Mouse (Mus musculus) limb, embryonic 13.5 days (tissue): Measurements from ENCODE around the gene Slc5a5. TPM values are rescaled to one million over a fixed set of nuclear protein-coding genes. Genes with fewer than 3 reads are reported as not detected.

Experiments
- ATAC-seq: fragments of 200-750 bp; cut with Nextera tagmentation; 2 replicates; pipeline ENCODE4 v1.8.0; 2017; ENCODE audit warnings: low read depth, moderate number of reproducible peaks, moderate TSS enrichment; ENCODE audit not compliant: low FRiP score
- H3K27ac ChIP-seq: fragments of 300-500 bp; sonication (generic); 2 replicates; pipeline ENCODE4 v1.5.1; 2015; ENCODE audit warnings: inconsistent platforms, mild to moderate bottlenecking, moderate library complexity
- H3K27me3 ChIP-seq: fragments of 300-500 bp; sonication (generic); 2 replicates; pipeline ENCODE4 v1.6.1; 2015; ENCODE audit warnings: mild to moderate bottlenecking, inconsistent platforms
- H3K36me3 ChIP-seq: fragments of 300-500 bp; sonication (generic); 2 replicates; pipeline ENCODE4 v1.6.1; 2015; ENCODE audit warnings: inconsistent platforms, mild to moderate bottlenecking, moderate library complexity
- H3K4me1 ChIP-seq: fragments of 300-500 bp; sonication (generic); 2 replicates; pipeline ENCODE4 v1.6.1; 2015; ENCODE audit warnings: inconsistent platforms
- H3K4me2 ChIP-seq: fragments of 300-500 bp; sonication (generic); replicated peaks from 2 replicates; pipeline ENCODE4 v1.6.1; 2015; ENCODE audit warnings: inconsistent platforms, mild to moderate bottlenecking, moderate library complexity
- H3K4me3 ChIP-seq: fragments of 300-500 bp; sonication (generic); 2 replicates; pipeline ENCODE4 v1.5.1; 2015; ENCODE audit warnings: moderate library complexity, mild to moderate bottlenecking, inconsistent platforms
- H3K9ac ChIP-seq: fragments of 300-500 bp; sonication (generic); 2 replicates; pipeline ENCODE4 v1.6.1; 2015; ENCODE audit warnings: mild to moderate bottlenecking, inconsistent platforms
- H3K9me3 ChIP-seq: fragments of 300-500 bp; sonication (generic); 2 replicates; pipeline ENCODE4 v1.6.1; 2016; ENCODE audit warnings: inconsistent platforms
- WGBS: fragments of 180-500 bp; shearing (Covaris S2); methylation state at CpG from one replicate; pipeline ENCODE4 v1.1.7; 2015; 5-methylcytosine and 5-hydroxymethylcytosine counted together
- polyA plus RNA-seq: library from polyadenylated mRNA; unstranded; fragments of >200 nt; fragmentation: Nextera tagmentation; extraction: Ambion mirVana; gene quantifications from 2 replicates; pipeline ENCODE4 v1.2.1, GENCODE M21; 2015

Gene Slc5a5
- 0.39 and 0.45 TPM in 2 replicates for polyA plus RNA-seq

DNA sequence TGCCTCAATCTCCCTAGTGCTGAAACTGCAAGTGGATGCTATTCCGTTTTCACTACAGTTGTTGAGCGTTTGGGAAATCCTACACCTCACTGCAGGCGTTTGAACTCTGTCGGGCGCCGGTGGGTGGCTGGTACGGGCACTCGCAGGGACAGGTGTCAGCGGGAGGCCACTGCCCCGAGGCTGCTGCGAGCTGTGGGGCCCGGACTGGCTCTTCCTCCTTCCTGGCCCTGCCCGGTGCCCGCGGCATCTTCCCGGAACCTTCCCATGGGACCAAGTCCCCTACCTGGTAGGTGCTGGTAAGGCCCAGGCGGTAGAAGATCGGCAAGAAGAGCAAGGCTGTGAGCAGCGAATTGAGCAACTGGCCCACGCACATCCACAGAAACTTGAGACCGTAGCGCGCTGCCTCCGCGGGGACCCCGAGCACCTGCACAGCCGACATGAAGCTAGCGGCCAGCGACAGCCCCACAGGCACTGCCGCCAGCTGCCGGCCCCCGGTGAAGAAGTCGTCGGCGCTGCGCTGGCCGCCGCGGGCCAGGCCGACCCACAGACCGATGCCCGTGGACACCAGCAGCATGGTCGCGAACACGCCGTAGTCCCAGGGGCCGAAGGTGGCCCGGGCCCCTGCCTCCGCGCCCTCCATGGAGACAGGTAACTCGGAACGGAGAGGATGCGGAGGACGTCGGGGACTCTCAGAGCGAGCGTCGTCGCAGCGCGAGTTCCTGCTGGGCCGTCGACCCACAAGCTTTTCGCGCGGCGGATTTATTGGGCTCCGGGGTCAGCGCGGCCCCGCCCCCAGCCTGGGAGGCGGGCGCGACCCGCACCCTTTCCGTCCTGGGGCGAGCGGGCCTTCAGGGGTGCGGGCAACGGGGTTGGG, at the start of gene Slc5a5:
Slc5a5 (minus strand) TSS at position 736 of the 874 bp plus-strand sequence.
- Histone ChIP-seq H3K4me1 (peaks cover 33% of the 10 kb centered on the region), H3K4me2 (peak within 1 kb of the TSS; percentile 66), H3K9me3 (peaks cover 3% of the 10 kb centered on the region; the same call in 1 of the 2 replicates), H3K27ac (no peak within 1 kb of the TSS), H3K4me3 (peak within 1 kb of the TSS; percentile 40), H3K9ac (peak within 1 kb of the TSS; percentile 62), H3K27me3 (peaks cover 67% of the 10 kb centered on the region), H3K36me3 (peaks cover 33% of the 10 kb centered on the region)
- no peak for ATAC-seq
- 1% methylated on average over 80 of the region's 80 CpGs for WGBS

DNA sequence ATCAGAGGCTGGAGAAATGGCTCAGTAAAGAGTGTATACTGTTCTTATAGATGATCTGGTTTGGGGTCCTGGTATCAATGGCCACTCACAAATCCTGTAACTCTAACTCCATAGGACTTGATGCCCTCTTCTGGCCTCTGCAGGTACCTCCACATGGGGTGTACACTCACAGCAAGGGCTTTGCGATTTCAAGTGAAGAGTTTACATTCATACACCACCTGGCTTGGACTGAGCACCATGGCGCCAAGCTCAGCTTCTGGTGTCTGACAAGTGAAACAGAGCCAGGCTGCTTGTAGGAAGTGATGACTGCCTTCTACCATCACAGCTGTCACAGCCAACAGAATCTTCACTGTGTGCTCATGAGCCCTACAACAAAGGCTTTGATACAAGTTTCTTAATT, 48.9 kb upstream of the Slc5a5 start:
- no peak for ATAC-seq
- H3K4me3 ChIP-seq = no peak overlapping the region
- no peaks in the 10 kb centered on the region for H3K4me1 ChIP-seq
- H3K9ac ChIP-seq = no peak overlapping the region
- no peak overlapping the region for H3K4me2 ChIP-seq
- no peak overlapping the region for H3K27ac ChIP-seq
- no peaks in the 10 kb centered on the region for H3K27me3 ChIP-seq
- H3K9me3 ChIP-seq = no peaks in the 10 kb centered on the region
- 64% methylated on average over 2 of the region's 2 CpGs for WGBS
- no peaks in the 10 kb centered on the region for H3K36me3 ChIP-seq

DNA sequence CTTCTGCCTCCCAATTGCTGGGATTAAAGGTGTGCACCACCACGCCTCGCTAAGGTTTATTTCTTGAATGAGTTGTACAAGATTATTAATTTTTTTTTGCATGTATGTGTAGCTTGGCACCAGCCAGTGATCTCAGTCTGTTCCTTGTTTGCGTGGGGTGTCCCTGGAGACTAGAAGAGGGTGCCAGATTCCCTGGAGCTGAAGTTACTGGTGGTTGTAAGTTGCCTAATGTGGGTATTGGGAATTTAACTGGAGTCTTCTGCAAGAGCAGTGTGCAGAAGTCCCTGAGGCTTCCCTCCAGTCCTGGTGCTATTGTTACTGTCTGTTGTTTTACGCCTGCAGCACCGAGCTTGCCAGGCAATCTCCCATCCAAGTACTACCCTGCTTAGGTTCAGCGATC, 44.6 kb upstream of the Slc5a5 start:
- Histone ChIP-seq H3K4me3 (no peak overlapping the region), H3K36me3 (no peaks in the 10 kb centered on the region), H3K9me3 (no peaks in the 10 kb centered on the region), H3K9ac (no peak overlapping the region), H3K27me3 (no peaks in the 10 kb centered on the region), H3K4me1 (no peaks in the 10 kb centered on the region), H3K4me2 (no peak overlapping the region), H3K27ac (no peak overlapping the region)
- no peak for ATAC-seq
- WGBS = 82% methylated on average over 6 of the region's 6 CpGs

DNA sequence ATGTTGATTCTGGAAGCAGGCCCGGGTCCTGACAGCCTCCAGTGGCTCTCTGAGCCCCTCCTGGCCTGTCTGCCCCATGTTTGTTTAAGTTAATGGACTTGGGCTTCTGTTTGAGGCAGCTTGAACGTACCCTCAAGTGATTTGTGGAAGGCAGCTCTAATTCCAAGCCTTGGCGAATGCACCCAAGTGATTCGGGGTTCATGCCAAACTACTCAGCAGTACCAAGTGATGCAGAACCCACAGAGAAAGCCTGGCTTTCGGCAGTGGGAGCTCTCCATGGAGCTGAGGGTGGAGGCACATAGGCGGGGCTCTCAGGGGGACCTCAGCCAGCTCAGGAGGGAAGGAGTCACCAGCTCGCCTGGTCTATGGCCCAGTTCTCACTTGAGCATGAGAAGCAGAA, 42.2 kb upstream of the Slc5a5 start:
- no peak overlapping the region for H3K27ac ChIP-seq
- 61% methylated on average over 7 of the region's 7 CpGs for WGBS

DNA sequence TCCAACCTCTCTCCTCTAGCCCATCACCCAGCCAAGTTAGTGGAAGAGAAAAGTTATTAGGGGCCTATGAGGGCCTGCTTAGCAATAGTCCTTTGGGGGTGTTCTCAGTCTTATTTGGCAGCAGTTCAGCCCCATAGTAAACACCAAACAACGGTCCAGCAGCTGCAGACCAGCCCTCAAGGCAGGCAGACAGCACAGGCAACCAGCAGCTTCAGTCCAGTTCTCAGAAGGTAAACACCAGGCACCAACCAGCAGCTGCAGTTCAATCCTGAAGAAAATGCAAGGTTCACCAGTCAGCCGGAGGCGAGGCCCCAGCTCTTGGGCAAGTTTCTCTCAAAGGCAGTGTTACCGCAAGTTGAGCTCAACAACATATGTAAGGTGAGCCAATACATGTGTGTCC, 40.5 kb upstream of the Slc5a5 start:
- H3K4me3 ChIP-seq = no peak overlapping the region
- no peak overlapping the region for H3K9ac ChIP-seq
- H3K36me3 ChIP-seq = peaks cover 5% of the 10 kb centered on the region; the same call in 1 of the 2 replicates
- WGBS = 77% methylated on average over 4 of the region's 4 CpGs
- no peaks in the 10 kb centered on the region for H3K4me1 ChIP-seq
- no peak for ATAC-seq
- no peak overlapping the region for H3K4me2 ChIP-seq
- H3K9me3 ChIP-seq = no peaks in the 10 kb centered on the region
- no peaks in the 10 kb centered on the region for H3K27me3 ChIP-seq
- no peak overlapping the region for H3K27ac ChIP-seq

More for the DNA sequence above, 42.2 kb upstream of the Slc5a5 start:
- Histone ChIP-seq H3K4me3 (no peak overlapping the region), H3K9me3 (no peaks in the 10 kb centered on the region), H3K27me3 (no peaks in the 10 kb centered on the region), H3K9ac (no peak overlapping the region), H3K4me1 (no peaks in the 10 kb centered on the region), H3K36me3 (peaks cover 5% of the 10 kb centered on the region; the same call in 1 of the 2 replicates), H3K4me2 (no peak overlapping the region)
- no peak for ATAC-seq

DNA sequence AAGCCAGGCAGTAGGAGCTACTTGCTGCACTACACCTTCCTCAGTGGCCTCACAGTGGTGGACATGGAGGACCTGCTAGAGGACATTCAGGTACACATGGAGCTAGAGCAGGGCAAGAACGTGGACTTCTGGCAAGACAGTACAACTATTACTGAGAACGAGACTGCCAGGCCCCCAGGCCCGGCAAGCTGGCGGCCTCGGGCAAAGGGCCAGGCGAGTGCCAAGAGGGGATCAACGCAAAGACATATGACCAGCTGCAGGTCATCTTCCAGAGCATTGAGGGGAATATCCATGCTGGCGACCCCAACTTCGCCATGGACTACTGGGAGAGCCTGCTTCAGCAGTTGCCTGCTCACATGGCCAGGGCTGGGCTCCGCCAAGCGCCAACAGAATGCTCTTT, 39.2 kb upstream of the Slc5a5 start:
- Histone ChIP-seq H3K4me1 (no peaks in the 10 kb centered on the region), H3K36me3 (peaks cover 5% of the 10 kb centered on the region; the same call in 1 of the 2 replicates), H3K27ac (no peak overlapping the region), H3K27me3 (no peaks in the 10 kb centered on the region), H3K4me2 (no peak overlapping the region), H3K9ac (no peak overlapping the region), H3K4me3 (no peak overlapping the region), H3K9me3 (no peaks in the 10 kb centered on the region)
- no peak for ATAC-seq
- 90% methylated on average over 11 of the region's 11 CpGs for WGBS

DNA sequence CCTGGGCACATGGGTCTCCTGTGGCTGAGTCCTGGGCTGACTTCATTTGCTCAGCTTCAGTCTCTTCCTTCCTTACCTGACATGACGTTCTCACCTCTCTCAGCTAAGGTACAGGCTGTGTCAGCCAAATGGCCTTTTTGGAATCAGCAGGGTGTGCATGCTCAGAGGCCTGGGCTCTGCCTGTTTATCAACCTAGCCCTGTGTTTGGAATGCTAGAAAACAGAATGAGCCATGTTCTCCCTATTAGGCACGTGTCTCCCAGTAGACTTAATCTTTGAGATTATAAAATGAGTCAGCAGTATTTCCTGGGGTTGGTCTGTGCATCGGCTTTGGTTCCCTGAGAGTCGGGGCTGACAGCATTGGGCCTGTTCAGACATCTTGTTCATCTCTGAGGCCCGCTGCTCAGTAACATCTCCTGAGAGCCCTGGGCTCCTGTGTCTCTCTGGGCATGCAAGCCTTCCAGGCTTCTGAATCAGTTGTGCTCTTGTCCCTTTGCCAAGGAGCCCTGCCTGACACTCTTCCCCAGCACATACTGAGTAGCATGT, 36.3 kb upstream of the Slc5a5 start:
- H3K9ac ChIP-seq = no peak overlapping the region
- 79% methylated on average over 5 of the region's 5 CpGs for WGBS
- no peak for ATAC-seq
- H3K4me3 ChIP-seq = no peak overlapping the region
- no peaks in the 10 kb centered on the region for H3K9me3 ChIP-seq
- H3K27ac ChIP-seq = no peak overlapping the region
- H3K4me2 ChIP-seq = no peak overlapping the region
- H3K4me1 ChIP-seq = no peaks in the 10 kb centered on the region
- H3K27me3 ChIP-seq = no peaks in the 10 kb centered on the region
- peaks cover 6% of the 10 kb centered on the region; the same call in 1 of the 2 replicates for H3K36me3 ChIP-seq

DNA sequence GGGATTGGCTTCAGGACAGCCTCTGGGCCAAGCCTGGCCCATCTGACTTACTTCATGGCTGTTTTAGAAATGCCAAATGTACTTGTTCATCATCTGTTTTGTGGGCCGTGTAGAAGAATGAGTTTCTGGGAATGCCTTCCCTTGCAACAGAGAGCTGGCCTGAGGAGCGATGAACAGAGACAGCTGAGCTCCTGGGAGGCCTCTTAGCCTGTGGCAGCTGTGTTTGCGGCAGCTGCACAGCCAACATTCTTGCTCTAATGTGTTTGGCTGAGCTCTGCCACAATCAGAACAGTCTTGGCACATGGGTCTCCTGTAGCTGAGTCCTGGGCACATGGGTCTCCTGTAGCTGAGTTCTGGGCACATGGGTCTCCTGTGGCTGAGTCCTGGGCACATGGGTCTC, 35.5 kb upstream of the Slc5a5 start:
- Histone ChIP-seq H3K4me2 (no peak overlapping the region), H3K4me1 (no peaks in the 10 kb centered on the region), H3K27ac (no peak overlapping the region), H3K9ac (no peak overlapping the region), H3K36me3 (peaks cover 13% of the 10 kb centered on the region; the same call in 1 of the 2 replicates), H3K4me3 (no peak overlapping the region), H3K27me3 (no peaks in the 10 kb centered on the region), H3K9me3 (no peaks in the 10 kb centered on the region)
- WGBS = 87% methylated on average over 3 of the region's 3 CpGs
- ATAC-seq = peak; percentile 58

DNA sequence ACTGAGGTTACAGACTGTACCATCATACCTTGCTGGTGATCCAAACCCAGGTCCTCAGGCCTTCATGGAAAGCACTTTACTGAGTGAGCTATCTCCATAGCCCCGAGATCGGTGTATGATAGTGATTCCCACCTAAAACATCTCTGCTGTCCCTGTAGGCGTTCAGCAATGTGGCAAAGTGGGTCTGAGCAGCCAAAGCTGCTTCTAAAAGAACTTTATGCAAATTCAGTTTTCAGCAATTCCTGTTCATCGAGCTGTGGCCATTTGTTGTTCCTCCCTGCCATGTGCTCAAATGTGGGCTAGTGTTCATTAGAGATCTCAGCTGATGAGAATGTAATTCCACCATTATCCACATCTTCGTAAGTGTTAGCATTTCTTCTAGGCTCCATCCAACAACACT, 33.8 kb upstream of the Slc5a5 start:
- ATAC-seq = no peak
- H3K9ac ChIP-seq = no peak overlapping the region
- no peak overlapping the region for H3K27ac ChIP-seq
- H3K4me1 ChIP-seq = no peaks in the 10 kb centered on the region
- no peak overlapping the region for H3K4me3 ChIP-seq
- 89% methylated on average over 5 of the region's 5 CpGs for WGBS
- peaks cover 19% of the 10 kb centered on the region; the same call in 1 of the 2 replicates for H3K36me3 ChIP-seq
- no peak overlapping the region for H3K4me2 ChIP-seq
- H3K27me3 ChIP-seq = no peaks in the 10 kb centered on the region
- no peaks in the 10 kb centered on the region for H3K9me3 ChIP-seq

DNA sequence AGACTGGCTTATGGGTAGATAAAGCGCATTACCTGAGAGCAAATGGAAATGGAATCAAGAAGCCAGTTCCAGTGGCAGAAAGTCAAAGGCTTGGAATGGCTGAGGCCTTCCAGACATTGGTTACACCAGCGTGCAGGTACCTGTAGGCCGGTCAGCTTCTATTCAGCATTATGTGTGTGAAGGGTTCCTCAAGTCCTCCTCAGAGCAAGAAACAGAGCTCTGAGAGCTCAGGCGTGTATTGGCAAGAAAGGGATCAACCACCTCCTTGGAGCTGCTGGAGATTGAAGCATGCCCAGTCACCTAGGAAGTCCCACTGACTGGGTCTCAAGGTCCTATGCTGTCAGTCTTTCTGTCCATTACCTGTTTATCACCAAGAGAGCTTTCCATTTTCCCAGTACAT, 33.2 kb upstream of the Slc5a5 start:
- no peak overlapping the region for H3K4me3 ChIP-seq
- no peak overlapping the region for H3K27ac ChIP-seq
- ATAC-seq = no peak
- H3K4me1 ChIP-seq = no peaks in the 10 kb centered on the region
- no peaks in the 10 kb centered on the region for H3K27me3 ChIP-seq
- peaks cover 24% of the 10 kb centered on the region for H3K36me3 ChIP-seq
- no peaks in the 10 kb centered on the region for H3K9me3 ChIP-seq
- WGBS = 90% methylated on average over 4 of the region's 4 CpGs
- no peak overlapping the region for H3K4me2 ChIP-seq
- no peak overlapping the region for H3K9ac ChIP-seq

DNA sequence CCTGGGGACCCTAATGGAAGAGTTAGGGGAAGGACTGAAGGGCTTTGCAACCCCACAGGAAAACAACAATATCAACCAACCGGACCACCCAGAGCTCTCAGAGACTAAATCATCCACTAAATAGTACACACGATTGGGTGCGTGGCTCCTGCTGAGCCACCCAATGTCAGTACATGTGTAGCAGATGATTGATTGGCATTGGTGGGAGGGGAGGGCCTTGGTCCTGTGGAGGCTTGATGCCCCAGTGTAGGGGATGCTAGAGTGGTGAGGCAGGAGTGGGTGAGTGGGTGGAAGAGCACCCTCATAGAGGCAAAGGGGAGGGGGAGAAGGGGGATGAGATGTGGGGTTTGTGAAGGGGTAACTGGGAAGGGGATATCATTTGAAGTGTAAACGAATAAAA, 31.6 kb upstream of the Slc5a5 start:
- 81% methylated on average over 4 of the region's 4 CpGs for WGBS
- H3K27ac ChIP-seq = no peak overlapping the region
- no peak overlapping the region for H3K4me2 ChIP-seq
- ATAC-seq = no peak
- H3K4me3 ChIP-seq = no peak overlapping the region
- no peaks in the 10 kb centered on the region for H3K4me1 ChIP-seq
- no peaks in the 10 kb centered on the region for H3K9me3 ChIP-seq
- peaks cover 31% of the 10 kb centered on the region for H3K36me3 ChIP-seq
- no peak overlapping the region for H3K9ac ChIP-seq
- H3K27me3 ChIP-seq = no peaks in the 10 kb centered on the region

DNA sequence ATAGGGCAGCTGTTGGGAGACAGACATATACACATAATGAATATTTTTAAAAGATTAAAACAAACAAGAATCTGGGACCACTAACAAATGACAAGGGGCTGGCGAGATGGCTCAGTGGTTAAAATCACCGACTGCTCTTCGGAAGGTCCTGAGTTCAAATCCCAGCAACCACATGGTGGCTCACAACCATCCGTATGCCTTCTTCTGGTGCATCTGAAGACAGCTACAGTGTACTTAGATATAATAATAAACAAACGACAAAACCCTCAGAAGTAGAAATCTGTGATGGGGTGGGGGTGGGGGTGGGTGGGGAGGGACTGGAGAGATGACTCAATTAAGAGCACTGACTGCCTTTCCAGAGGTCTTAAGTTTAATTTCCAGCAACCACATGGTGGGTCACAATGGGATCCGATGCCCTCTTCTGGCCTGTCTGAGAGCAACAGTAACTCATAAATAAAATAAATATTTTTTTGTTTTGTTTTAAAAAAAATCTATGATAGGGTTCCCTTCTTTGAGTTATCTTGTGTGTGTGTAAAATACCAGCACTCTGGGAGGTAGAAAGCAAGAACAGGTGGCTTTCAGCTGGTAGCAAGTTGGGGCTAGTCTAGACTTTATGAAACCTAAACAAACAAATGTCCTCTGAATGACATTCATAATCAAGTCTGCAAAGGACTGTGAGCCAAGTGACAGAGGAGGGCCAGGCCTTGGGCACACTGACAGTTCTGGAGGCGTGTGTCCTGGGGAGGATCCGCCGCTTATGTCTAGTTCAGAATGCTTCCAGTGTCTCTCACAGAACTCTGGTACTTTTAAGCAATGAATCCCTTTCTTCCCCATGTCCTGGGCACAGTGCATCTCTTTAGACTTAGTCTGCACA, 27.7 kb upstream of the Slc5a5 start:
- 93% methylated on average over 9 of the region's 9 CpGs for WGBS
- Histone ChIP-seq H3K36me3 (peaks cover 70% of the 10 kb centered on the region), H3K4me2 (no peak overlapping the region), H3K9me3 (no peaks in the 10 kb centered on the region), H3K9ac (no peak overlapping the region), H3K27me3 (no peaks in the 10 kb centered on the region), H3K4me3 (no peak overlapping the region), H3K4me1 (no peaks in the 10 kb centered on the region), H3K27ac (no peak overlapping the region)
- ATAC-seq = no peak
